Mouse (Mus musculus) MEL (cell line): ENCODE data around the gene Tpbgl.

Experiments
- E2F4 ChIP-seq: IDR thresholded peaks from 2 replicates; pipeline ENCODE4 v1.6.1; 2011; ENCODE audit warnings: low read depth, low read length, improper control_type of control experiment, borderline replicate concordance
- EP300 ChIP-seq, 2 experiments: IDR thresholded peaks; 2 replicates each; pipeline ENCODE4 v1.6.1; 2011; ENCODE audit warnings: improper control_type of control experiment in 2 of 2, low read length in 2 of 2, low read depth in 1 of 2, mild to moderate bottlenecking in 1 of 2
- MAX ChIP-seq: IDR thresholded peaks from 2 replicates; pipeline ENCODE4 v1.6.1; 2011; ENCODE audit warnings: low read length, improper control_type of control experiment
- MAZ ChIP-seq: IDR thresholded peaks from 2 replicates; pipeline ENCODE4 v1.6.1; 2012; ENCODE audit warnings: low read depth, mild to moderate bottlenecking, inconsistent platforms, low read length, improper control_type of control experiment
- MXI1 ChIP-seq: IDR thresholded peaks from 2 replicates; pipeline ENCODE4 v1.6.1; 2011; ENCODE audit warnings: mild to moderate bottlenecking, low read depth, low read length, improper control_type of control experiment
- USF2 ChIP-seq, 2 experiments: IDR thresholded peaks; 2 replicates each; pipeline ENCODE4 v1.6.1; 2011 to 2012; ENCODE audit warnings: improper control_type of control experiment in 2 of 2, low read length in 2 of 2, borderline replicate concordance in 1 of 2, inconsistent platforms in 1 of 2, low read depth in 1 of 2, mild to moderate bottlenecking in 1 of 2; ENCODE audit not compliant: insufficient read depth in 1 of 2
- ZC3H11A ChIP-seq: IDR thresholded peaks from 2 replicates; pipeline ENCODE4 v1.6.1; 2012; ENCODE audit warnings: low read depth, mild to moderate bottlenecking, inconsistent platforms, low read length, improper control_type of control experiment
- ZMIZ1 ChIP-seq: IDR thresholded peaks from 2 replicates; pipeline ENCODE4 v1.6.1; 2012; ENCODE audit warnings: low read depth, mild to moderate bottlenecking, inconsistent platforms, low read length, improper control_type of control experiment, moderate library complexity

DNA sequence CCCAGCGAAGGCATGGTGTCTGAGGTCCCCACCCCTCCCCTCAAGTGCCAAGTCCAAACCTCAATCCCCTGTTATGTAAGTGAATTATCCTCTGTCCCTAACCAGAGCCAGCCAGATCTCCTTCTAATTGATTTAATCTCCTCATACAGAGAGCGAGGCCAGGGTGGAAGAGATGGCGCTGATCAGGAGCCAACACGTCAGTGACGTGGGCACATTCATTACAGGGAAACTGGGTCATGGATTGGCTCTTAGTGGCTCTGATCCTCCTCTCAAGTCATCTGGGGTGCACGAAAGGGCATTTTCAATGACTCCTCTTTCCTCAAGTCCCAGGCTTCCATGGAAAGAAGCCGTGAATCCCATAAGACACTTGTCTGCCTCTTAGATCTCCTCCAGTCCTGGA is 17.8 kb upstream of the Tpbgl start:
- no peak for TF ChIP-seq MAZ
- TF ChIP-seq MXI1, result no peak
- TF ChIP-seq EP300 (IDR thresholded peaks at IDR 0.05; ENCODE audit: low read depth in 1 of 2, low read length in 2 of 2), result no peak
- TF ChIP-seq USF2 (IDR thresholded peaks at IDR 0.05; ENCODE audit: borderline replicate concordance in 1 of 2, insufficient read depth in 1 of 2, low read depth in 1 of 2, low read length in 2 of 2), result no peak
- no peak for TF ChIP-seq MAX
- no peak for TF ChIP-seq E2F4
- no peak for TF ChIP-seq ZMIZ1
- TF ChIP-seq ZC3H11A, result no peak
